Mouse (Mus musculus): ENCODE data around the gene Apol11b.
"Not testable (repeated sequence)": the region's sequence is repeated elsewhere in the genome, so short reads cannot be mapped to it uniquely, and the experiment has no call there.

Apol11b gene

GRCm38 (mm10) chr15:77643176-77643575, at the start of gene Apol11b:
Gene Apol11b, minus strand, starts transcription at chr15:77643286.
- DNase-seq (ENCODE audit: low read depth, low spot score), result not testable (repeated sequence)

DNA sequence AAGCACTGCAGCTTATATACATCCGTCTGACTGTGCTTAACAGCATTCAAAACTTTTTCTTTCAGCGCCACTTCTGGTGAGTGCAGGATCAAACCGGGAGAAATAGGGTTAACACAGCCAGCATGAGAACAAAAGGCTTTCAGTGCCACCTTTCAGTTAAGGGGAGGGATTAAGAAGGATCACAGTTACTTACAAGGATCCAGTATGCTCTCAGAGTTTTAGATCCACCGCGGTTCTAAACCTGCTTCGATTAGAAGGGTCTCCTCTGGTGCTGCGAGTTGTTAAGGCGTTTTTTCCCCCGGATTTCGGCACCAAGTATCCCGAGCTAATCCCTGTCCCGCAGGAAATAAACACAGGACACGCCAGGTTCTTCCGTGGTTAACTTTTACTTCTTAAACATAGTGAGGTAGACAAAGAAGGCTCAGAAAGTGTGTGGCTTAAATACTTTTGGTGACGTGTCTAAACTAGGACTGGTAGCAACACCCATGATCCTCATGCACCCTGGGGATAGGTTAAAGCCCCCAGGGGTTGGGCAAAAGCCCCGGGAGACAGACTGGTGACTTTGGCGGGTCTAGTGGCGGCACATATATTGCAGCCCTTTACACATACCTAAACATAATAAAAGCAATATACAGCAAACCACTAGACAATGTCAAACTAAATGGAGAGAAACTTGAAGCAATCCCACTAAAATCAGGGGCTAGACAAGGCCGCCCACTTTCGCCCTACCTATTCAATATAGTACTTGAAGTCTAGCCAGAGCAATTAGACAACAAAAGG, 48.6 kb upstream of the Apol11b start:
- DNase-seq (ENCODE audit: low read depth, low spot score), result not testable (repeated sequence)

- DNase-seq (ENCODE audit: low read depth, low spot score), result not testable (repeated sequence)
These were observed 40.9 kb upstream of the Apol11b start for GRCm38 (mm10) chr15:77683944-77684343.

DNA sequence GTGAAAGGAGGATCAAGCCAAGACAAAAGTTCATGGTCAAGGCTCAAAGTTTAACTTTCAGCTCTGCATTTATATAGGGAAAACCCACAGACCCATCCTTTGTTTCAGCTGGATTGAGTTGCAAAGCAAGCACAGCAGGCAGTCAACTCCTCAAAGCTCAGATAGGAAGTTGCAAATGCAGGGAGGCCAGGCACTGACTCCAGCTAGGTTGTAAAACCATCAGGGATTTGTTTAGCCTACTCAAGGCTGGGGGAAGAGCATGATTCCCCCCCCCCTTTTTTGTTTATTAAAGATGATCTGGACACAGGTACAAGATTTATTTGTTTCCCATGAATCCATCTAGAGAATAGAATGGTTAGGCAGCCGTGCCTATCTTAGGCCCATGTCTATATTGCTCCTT, 31.0 kb upstream of the Apol11b start:
- DNase-seq (ENCODE audit: low read depth, low spot score), result not testable (repeated sequence)

GRCm38 (mm10) chr15:77661841-77662240, 18.8 kb upstream of the Apol11b start:
- DNase-seq (ENCODE audit: low read depth, low spot score), result not testable (repeated sequence)

DNA sequence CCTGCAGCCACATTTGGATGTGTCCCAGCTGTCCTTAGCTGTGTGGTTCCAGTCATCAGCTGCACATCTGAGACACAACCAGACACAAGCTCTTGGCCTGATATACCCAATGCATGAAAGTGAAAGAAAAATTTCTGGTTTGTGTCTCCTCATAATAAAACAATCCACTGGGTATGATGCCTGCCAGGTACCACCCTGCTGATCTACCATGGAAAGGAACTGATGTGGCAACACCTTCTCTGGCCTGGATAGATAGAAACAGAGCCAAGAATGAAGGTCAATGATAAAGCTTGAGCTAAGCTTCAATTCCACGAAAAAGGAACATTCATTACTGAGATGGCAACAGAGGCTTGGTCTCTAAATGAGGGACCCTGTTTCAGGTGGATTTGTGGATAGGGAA, 16.7 kb upstream of the Apol11b start:
- not testable (repeated sequence) for DNase-seq (ENCODE audit: low read depth, low spot score)

DNA sequence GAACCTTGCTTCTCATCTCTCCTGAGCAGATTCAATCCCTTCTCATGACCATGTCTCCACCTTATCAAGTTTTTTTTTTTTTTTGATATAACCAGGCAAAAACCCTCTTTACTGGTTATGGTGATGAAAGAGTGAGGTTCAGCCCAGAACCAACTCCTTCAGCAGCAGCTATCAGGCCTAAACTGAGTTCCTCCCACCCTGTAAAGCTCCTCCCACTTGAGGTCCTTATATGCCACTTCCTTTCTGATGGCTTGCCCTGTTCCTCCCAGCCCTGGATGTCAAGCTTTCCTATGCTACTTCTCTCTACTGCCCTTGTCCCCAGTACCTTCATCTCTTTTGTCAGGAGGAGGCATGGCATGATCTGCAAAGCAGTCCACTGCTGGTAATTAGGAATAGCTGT, 8.1 kb upstream of the Apol11b start:
- DNase-seq (ENCODE audit: low read depth, low spot score), result not testable (repeated sequence)

- peak; percentile 65 for DNase-seq (ENCODE audit: low read depth, low spot score)
These were observed 13.3 kb downstream of the Apol11b start for GRCm38 (mm10) chr15:77629822-77630221.

GRCm38 (mm10) chr15:77628647-77629046, 14.4 kb downstream of the Apol11b start:
- peak; percentile 26 for DNase-seq (ENCODE audit: low read depth, low spot score)

- peak; percentile 59 for DNase-seq (ENCODE audit: low read depth, low spot score)
These were observed 16.6 kb downstream of the Apol11b start for GRCm38 (mm10) chr15:77626471-77626870.

- DNase-seq (ENCODE audit: low read depth, low spot score), result peak; percentile 27
These were observed 18.4 kb downstream of the Apol11b start for GRCm38 (mm10) chr15:77624710-77625109.

DNA sequence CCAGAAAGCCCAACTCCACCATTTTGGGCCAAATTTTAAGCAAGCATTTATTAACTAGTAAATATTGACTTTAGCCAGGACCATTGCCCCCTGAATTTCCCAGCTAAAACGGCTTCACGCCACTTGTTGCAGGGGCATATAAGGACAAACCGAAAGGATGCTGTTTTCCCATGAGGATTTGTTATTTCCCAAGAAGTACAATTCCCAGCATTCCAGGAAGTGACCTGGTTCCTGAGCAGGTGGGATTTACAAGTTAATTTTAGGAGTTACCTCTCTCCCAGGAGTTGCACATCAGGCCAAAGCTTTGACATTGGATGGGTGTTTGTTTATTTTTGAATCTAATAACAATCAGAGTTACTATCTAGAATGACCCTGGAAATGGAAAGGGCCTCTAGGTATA, 37.0 kb downstream of the Apol11b start:
- no peak for DNase-seq (ENCODE audit: low read depth, low spot score)

GRCm38 (mm10) chr15:77598958-77599357, 44.1 kb downstream of the Apol11b start, which contains the start of gene Gm36245:
Gene Gm36245, plus strand, starts transcription at chr15:77599258.
- no peak for DNase-seq (ENCODE audit: low read depth, low spot score)

GRCm38 (mm10) chr15:77598429-77598828, 44.7 kb downstream of the Apol11b start:
- DNase-seq (ENCODE audit: low read depth, low spot score), result no peak

- peak; percentile 32 for DNase-seq (ENCODE audit: low read depth, low spot score)
These were observed 47.1 kb downstream of the Apol11b start, which contains the start of gene Apol10b for GRCm38 (mm10) chr15:77595961-77596360. Gene Apol10b, minus strand, starts transcription at chr15:77596125.

- DNase-seq (ENCODE audit: low read depth, low spot score), result no peak
These were observed 49.5 kb downstream of the Apol11b start for GRCm38 (mm10) chr15:77593557-77593956.

DNA sequence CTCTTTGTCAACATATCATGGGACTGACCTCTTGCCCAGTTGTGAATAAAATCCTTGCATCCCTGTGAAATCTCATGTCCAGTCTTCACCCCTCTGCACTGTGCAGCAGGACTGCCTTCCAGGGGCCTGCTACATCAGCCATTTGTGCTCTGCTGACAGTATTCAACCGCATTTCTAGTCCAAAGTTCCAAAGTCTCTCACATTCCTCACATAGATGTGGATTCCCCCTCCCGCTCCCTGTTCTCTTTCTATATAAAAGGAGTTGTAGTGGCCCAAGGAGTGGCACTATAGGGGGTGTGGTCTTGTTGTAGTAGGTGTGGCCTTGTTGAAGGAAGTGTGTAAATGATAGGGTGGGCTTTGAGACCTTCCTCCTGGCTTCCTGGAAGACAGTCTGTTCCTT, 52.2 kb downstream of the Apol11b start:
- no peak for DNase-seq (ENCODE audit: low read depth, low spot score)

DNA sequence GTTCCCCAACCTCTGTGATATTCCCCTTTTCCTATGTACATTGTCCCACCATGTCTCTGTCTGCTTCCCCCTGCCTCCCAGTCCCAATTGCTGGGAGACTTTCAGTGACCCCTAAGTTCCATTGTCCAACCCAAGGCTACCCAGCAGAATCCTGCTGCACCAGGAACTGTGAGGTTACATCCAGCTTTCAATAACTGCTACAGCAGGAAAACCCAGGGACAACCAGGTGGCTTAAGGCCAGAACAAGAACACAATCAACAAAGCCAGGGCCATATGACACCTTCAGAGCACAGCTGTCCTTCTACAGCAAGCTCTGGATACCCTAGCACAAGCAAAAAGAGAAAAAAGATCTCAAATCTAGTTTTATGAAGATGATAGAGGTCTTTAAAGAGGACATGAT, 54.1 kb downstream of the Apol11b start:
- DNase-seq (ENCODE audit: low read depth, low spot score), result no peak

GRCm38 (mm10) chr15:77587026-77587425, 56.1 kb downstream of the Apol11b start:
- DNase-seq (ENCODE audit: low read depth, low spot score), result no peak

All from A20 (cell line).